Mouse (Mus musculus) left cerebral cortex, adult 2 months (tissue): ENCODE results near the gene Kcnt1. TPM values are rescaled to one million over a fixed set of nuclear protein-coding genes. Genes with fewer than 3 reads are reported as not detected.

Source experiments
- DNase-seq, 2 experiments: peaks; one replicate each; pipeline ENCODE4 v3.0.0; 2021 to 2022; ENCODE audit warnings: low spot score in 2 of 2, mixed read lengths in 1 of 2; ENCODE audit errors: extremely low spot score in 1 of 2
- H3K27ac ChIP-seq: fragments of 200-600 bp; 2 replicates; pipeline ENCODE4 v1.8.1; 2022
- H3K4me3 ChIP-seq: fragments of 200-600 bp; 2 replicates; pipeline ENCODE4 v1.8.1; 2022
- CTCF ChIP-seq: fragments of 200-600 bp; IDR thresholded peaks from 2 replicates; pipeline ENCODE4 v1.8.1; 2022; ENCODE audit warnings: antibody characterized with exemption, mild to moderate bottlenecking, moderate library complexity
- intact Hi-C: fragments of 180-260 bp; cut with DNase I; formaldehyde crosslinking; loops from one replicate; pipeline ENCODE4 v1.15.1; 2025
- total RNA-seq, 2 experiments: library from RNA; stranded (reverse); gene quantifications; 2 replicates each; pipeline ENCODE4 v1.2.3; 2021

The Kcnt1 gene
- total RNA-seq, 2 experiments from 2014 or later: 127 to 142 TPM

DNA sequence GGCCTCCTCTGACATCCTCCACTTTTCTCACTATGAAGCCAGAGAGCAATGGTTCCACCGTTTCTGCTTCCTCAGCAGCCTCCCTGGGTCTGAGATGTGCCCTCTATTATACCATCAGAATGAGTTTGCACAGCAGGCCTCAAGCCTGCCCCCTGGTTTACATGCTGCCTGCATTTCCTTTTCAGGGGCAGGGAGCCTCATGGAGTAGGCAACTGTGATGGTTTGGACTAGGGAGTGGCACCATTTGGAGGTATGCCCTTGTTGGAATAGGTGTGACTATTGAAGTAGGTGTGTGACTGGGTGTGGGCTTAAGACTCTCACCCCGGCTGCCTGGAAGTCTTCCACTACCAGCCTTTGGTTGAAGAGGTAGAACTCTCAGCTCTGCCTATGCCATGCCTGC lies 60.3 kb downstream of the Kcnt1 start:
- Histone ChIP-seq H3K27ac (no peak overlapping the region), H3K4me3 (no peak overlapping the region)
- DNase-seq: no peak
- intact Hi-C loops: no loop called here
- no peak for TF ChIP-seq CTCF

DNA sequence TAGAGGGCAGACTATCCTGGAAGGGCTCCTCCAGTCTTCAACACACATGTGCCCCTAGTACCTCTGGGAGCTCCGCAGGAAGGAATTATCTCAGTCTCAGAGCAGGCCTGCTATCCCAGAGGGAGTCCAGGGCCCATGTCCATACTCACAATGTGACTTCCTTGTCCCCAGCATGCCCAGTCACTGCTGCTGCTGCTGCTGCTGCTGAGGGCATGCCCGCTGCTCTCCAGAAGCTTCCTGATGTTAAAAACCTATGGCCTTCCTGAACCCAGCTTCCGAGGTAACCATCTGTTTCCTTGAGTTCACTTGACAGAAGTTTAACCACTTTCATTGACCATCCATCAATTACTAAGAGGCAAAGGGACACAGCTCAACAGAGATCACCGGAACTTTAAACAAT lies 61.4 kb downstream of the Kcnt1 start:
- no peak for TF ChIP-seq CTCF
- H3K27ac ChIP-seq: no peak overlapping the region
- H3K4me3 ChIP-seq: no peak overlapping the region
- intact Hi-C loops: no loop called here
- no peak for DNase-seq

- no peak for DNase-seq
- intact Hi-C loops: no loop called here
- Histone ChIP-seq H3K27ac (no peak overlapping the region), H3K4me3 (no peak overlapping the region)
- TF ChIP-seq CTCF: no peak
Measured at GRCm38 (mm10) chr2:25927821-25928220, 64.3 kb downstream of the Kcnt1 start.

- DNase-seq: no peak
- Histone ChIP-seq H3K27ac (no peak overlapping the region), H3K4me3 (no peak overlapping the region)
- TF ChIP-seq CTCF: peak; percentile 63
- intact Hi-C loops: loop anchor here (5.0 kb wide), 1 partner anchor 94 kb away; no protein-coding TSS in a partner anchor
Measured at GRCm38 (mm10) chr2:25931249-25931859, 67.8 kb downstream of the Kcnt1 start.

DNA sequence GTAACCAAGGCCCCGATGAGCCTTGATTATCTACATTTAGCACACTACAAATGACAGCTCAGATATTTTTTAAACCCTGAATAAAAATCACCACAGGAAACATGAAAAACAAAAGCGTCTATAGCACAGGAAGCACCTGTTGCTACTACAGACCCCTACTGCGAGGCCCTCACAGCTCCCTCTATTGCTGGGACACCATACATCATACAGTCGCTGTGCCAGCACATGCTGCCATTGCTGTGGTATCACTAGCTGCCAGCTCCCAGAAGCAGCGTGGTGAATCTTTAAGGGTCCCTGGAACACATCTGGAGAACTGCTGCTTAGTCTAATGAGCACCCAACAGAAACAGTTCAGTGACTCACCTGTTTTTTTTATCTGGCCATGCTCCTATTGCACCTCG lies 77.0 kb downstream of the Kcnt1 start:
- Histone ChIP-seq H3K27ac (no peak overlapping the region), H3K4me3 (no peak overlapping the region)
- intact Hi-C loops: no loop called here
- DNase-seq: no peak
- no peak for TF ChIP-seq CTCF

DNA sequence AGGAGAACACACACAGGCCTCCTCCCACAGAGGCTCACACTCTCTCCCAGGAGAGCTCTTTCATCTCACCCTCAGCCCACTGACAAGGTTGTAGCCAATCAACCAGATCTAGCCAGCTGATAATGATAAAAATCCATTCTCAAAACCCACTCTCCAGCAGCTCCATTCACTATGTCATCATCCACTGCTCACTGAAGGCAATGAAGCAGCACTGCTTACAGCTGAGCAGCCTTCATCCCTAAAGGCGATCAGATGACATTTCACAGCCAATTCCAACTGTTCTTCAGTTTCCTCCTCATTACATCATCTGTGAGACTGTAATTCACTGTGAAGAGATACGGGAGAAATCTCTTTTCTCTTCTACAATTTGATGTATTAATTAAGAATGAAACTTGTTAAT lies 80.3 kb downstream of the Kcnt1 start:
- Histone ChIP-seq H3K4me3 (no peak overlapping the region), H3K27ac (no peak overlapping the region)
- intact Hi-C loops: no loop called here
- DNase-seq: no peak
- TF ChIP-seq CTCF: no peak

DNA sequence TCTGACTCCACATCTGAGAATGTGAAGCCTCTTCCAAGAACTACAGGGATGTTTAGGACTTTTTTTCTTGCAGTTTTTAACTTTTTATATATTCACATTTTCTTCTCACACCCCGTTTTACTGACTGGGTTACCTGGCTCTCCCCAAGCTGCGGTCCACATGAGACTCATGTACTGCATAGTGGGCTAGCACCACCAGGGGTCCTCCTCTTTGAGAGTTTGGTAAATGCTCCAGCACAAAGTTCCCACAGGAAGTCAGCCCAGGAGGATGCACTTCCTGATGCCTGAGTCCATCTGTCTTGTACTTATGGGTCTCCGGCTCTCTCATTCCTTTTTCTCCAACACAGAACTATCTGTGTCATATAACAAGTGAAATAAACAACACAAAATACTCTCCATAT lies 84.4 kb downstream of the Kcnt1 start:
- Histone ChIP-seq H3K27ac (no peak overlapping the region), H3K4me3 (no peak overlapping the region)
- peak; percentile 31 for TF ChIP-seq CTCF
- no peak for DNase-seq
- intact Hi-C loops: no loop called here

- H3K4me3 ChIP-seq: no peak overlapping the region
- no peak for TF ChIP-seq CTCF
- intact Hi-C loops: no loop called here
- DNase-seq: no peak
- no peak overlapping the region for H3K27ac ChIP-seq
Measured at GRCm38 (mm10) chr2:25949291-25949690, 85.8 kb downstream of the Kcnt1 start.

Other genes starting within 250 kb of the Kcnt1 start
- gene Ccdc183, start 246.1 kb upstream of the Kcnt1 start, total RNA-seq: not detected
- gene Tmem141, start 241.7 kb upstream of the Kcnt1 start, total RNA-seq: 10 to 100 TPM; 21.6 to 22.3 TPM
- under 1 TPM; 0.25 to 0.70 TPM for gene Fcna, start 235.7 kb upstream of the Kcnt1 start, total RNA-seq
- not detected for gene Lcn8, start 210.6 kb upstream of the Kcnt1 start, total RNA-seq
- not detected for gene Lcn5, start 205.8 kb upstream of the Kcnt1 start, total RNA-seq
- gene Lcn6, start 186.9 kb upstream of the Kcnt1 start, total RNA-seq: not detected
- not detected for gene Lcn10, start 181.0 kb upstream of the Kcnt1 start, total RNA-seq
- gene Obp2a, start 163.7 kb upstream of the Kcnt1 start, total RNA-seq: not detected
- gene Bmyc, start 157.0 kb upstream of the Kcnt1 start, total RNA-seq: 10 to 100 TPM; 82.6 to 89.9 TPM
- gene Obp2b, start 126.7 kb upstream of the Kcnt1 start, total RNA-seq: under 1 TPM in 1 of 2 experiments, not detected in 1; 0.50 TPM
- gene Lcn3, start 98.2 kb upstream of the Kcnt1 start, total RNA-seq: not detected
- not detected for gene Lcn11, start 86.7 kb upstream of the Kcnt1 start, total RNA-seq
- gene Gm13539, start 81.5 kb upstream of the Kcnt1 start, total RNA-seq: not detected
- not detected for gene Glt6d1, start 47.9 kb upstream of the Kcnt1 start, total RNA-seq
- gene Lcn9, start 40.6 kb upstream of the Kcnt1 start, total RNA-seq: not detected
- not detected for gene Sohlh1, start 16.5 kb upstream of the Kcnt1 start, total RNA-seq
- gene Camsap1, start 119.5 kb downstream of the Kcnt1 start, total RNA-seq: 100 to 1,000 TPM; 150 to 159 TPM
- gene Ubac1, start 158.0 kb downstream of the Kcnt1 start, total RNA-seq: 10 to 100 TPM; 58.3 to 62.7 TPM